Mouse (Mus musculus) liver, embryonic 13.5 days (tissue): ENCODE results near the gene Atg7. TPM values are rescaled to one million over a fixed set of nuclear protein-coding genes. Genes with fewer than 3 reads are reported as not detected.
A peak's percentile ranks its signal among the peaks of the same experiment; 100 is the strongest.

ENCODE experiments used
- ATAC-seq: fragments of 200-750 bp; cut with Nextera tagmentation; 2 replicates; pipeline ENCODE4 v1.8.0; 2017; ENCODE audit warnings: low read depth, mild to moderate bottlenecking, moderate number of reproducible peaks, moderate library complexity
- DNase-seq: peaks from one replicate; pipeline ENCODE4 v3.0.0; 2022
- H3K27ac ChIP-seq: fragments of 300-500 bp; sonication (generic); 2 replicates; pipeline ENCODE4 v1.5.1; 2015; ENCODE audit warnings: moderate library complexity, mild to moderate bottlenecking, inconsistent platforms
- H3K27me3 ChIP-seq: fragments of 300-500 bp; sonication (generic); 2 replicates; pipeline ENCODE4 v1.6.1; 2015; ENCODE audit warnings: mild to moderate bottlenecking, inconsistent platforms
- H3K36me3 ChIP-seq: fragments of 300-500 bp; sonication (generic); 2 replicates; pipeline ENCODE4 v1.6.1; 2015; ENCODE audit warnings: mild to moderate bottlenecking, inconsistent platforms
- H3K4me1 ChIP-seq: fragments of 300-500 bp; sonication (generic); replicated peaks from 2 replicates; pipeline ENCODE4 v1.6.1; 2015; ENCODE audit warnings: inconsistent platforms
- H3K4me2 ChIP-seq: fragments of 300-500 bp; sonication (generic); 2 replicates; pipeline ENCODE4 v1.6.1; 2015; ENCODE audit warnings: inconsistent platforms, mild to moderate bottlenecking, moderate library complexity
- H3K4me3 ChIP-seq: fragments of 300-500 bp; sonication (generic); replicated peaks from 2 replicates; pipeline ENCODE4 v1.5.1; 2015; ENCODE audit warnings: mild to moderate bottlenecking, inconsistent platforms
- H3K9ac ChIP-seq: fragments of 300-500 bp; sonication (generic); 2 replicates; pipeline ENCODE4 v1.6.1; 2015; ENCODE audit warnings: mild to moderate bottlenecking, inconsistent platforms
- H3K9me3 ChIP-seq: fragments of 300-500 bp; sonication (generic); replicated peaks from 2 replicates; pipeline ENCODE4 v1.6.1; 2016; ENCODE audit warnings: inconsistent platforms
- WGBS: fragments of 180-500 bp; shearing (Covaris S2); methylation state at CpG from one replicate; pipeline ENCODE4 v1.1.7; 2015; ENCODE audit not compliant: insufficient replicate concordance; 5-methylcytosine and 5-hydroxymethylcytosine counted together
- polyA plus RNA-seq: library from polyadenylated mRNA; unstranded; fragments of >200 nt; fragmentation: Nextera tagmentation; extraction: Ambion mirVana; gene quantifications from 2 replicates; pipeline ENCODE4 v1.2.1, GENCODE M21; 2015

The Atg7 gene
- polyA plus RNA-seq, 1 experiment from 2014 or later: 12.5 TPM

GRCm38 (mm10) chr6:114790084-114790483, 147.2 kb downstream of the Atg7 start:
- DNase-seq: no peak
- H3K9ac ChIP-seq: no peak overlapping the region
- no peak overlapping the region for H3K4me2 ChIP-seq
- H3K4me1 ChIP-seq: peaks cover 4% of the 10 kb centered on the region; the same call in 1 of the 2 replicates
- no peaks in the 10 kb centered on the region for H3K36me3 ChIP-seq
- H3K27ac ChIP-seq: no peak overlapping the region
- WGBS: 68% methylated on average over 2 of the region's 2 CpGs
- H3K27me3 ChIP-seq: no peaks in the 10 kb centered on the region
- no peak overlapping the region for H3K4me3 ChIP-seq
- ATAC-seq: no peak
- H3K9me3 ChIP-seq: no peaks in the 10 kb centered on the region

GRCm38 (mm10) chr6:114790902-114791301, 148.0 kb downstream of the Atg7 start:
- DNase-seq (no peak), ATAC-seq (no peak)
- Histone ChIP-seq H3K4me3 (no peak overlapping the region), H3K27me3 (no peaks in the 10 kb centered on the region), H3K36me3 (no peaks in the 10 kb centered on the region), H3K4me1 (peaks cover 12% of the 10 kb centered on the region), H3K27ac (no peak overlapping the region), H3K9ac (no peak overlapping the region), H3K9me3 (no peaks in the 10 kb centered on the region), H3K4me2 (no peak overlapping the region)
- 74% methylated on average over 7 of the region's 7 CpGs for WGBS

- no peak overlapping the region for H3K4me2 ChIP-seq
- no peak overlapping the region for H3K4me3 ChIP-seq
- DNase-seq: no peak
- H3K27me3 ChIP-seq: no peaks in the 10 kb centered on the region
- H3K36me3 ChIP-seq: no peaks in the 10 kb centered on the region
- WGBS: 66% methylated on average over 4 of the region's 4 CpGs
- no peaks in the 10 kb centered on the region for H3K9me3 ChIP-seq
- no peak for ATAC-seq
- peaks cover 14% of the 10 kb centered on the region for H3K4me1 ChIP-seq
- no peak overlapping the region for H3K9ac ChIP-seq
- H3K27ac ChIP-seq: no peak overlapping the region
Observed at GRCm38 (mm10) chr6:114791846-114792245, 148.9 kb downstream of the Atg7 start.

GRCm38 (mm10) chr6:114794706-114795105, 151.8 kb downstream of the Atg7 start:
- Histone ChIP-seq H3K4me2 (no peak overlapping the region), H3K4me3 (no peak overlapping the region), H3K36me3 (no peaks in the 10 kb centered on the region), H3K9me3 (no peaks in the 10 kb centered on the region), H3K9ac (no peak overlapping the region), H3K27me3 (no peaks in the 10 kb centered on the region), H3K27ac (no peak overlapping the region), H3K4me1 (peaks cover 14% of the 10 kb centered on the region)
- no peak for DNase-seq
- WGBS: 88% methylated on average over 9 of the region's 9 CpGs
- ATAC-seq: no peak

- H3K4me3 ChIP-seq: no peak overlapping the region
- 0 out of 2 replicates have a peak, but pooled peaks have one; percentile 54 for ATAC-seq
- H3K4me2 ChIP-seq: no peak overlapping the region
- no peaks in the 10 kb centered on the region for H3K9me3 ChIP-seq
- H3K36me3 ChIP-seq: no peaks in the 10 kb centered on the region
- H3K4me1 ChIP-seq: peaks cover 21% of the 10 kb centered on the region
- H3K9ac ChIP-seq: no peak overlapping the region
- 56% methylated on average over 7 of the region's 7 CpGs for WGBS
- H3K27me3 ChIP-seq: no peaks in the 10 kb centered on the region
- H3K27ac ChIP-seq: no peak overlapping the region
- DNase-seq: no peak
Observed at GRCm38 (mm10) chr6:114795706-114796325, 152.9 kb downstream of the Atg7 start.

GRCm38 (mm10) chr6:114797901-114798300, 155.0 kb downstream of the Atg7 start:
- no peaks in the 10 kb centered on the region for H3K9me3 ChIP-seq
- no peaks in the 10 kb centered on the region for H3K36me3 ChIP-seq
- no peak overlapping the region for H3K4me3 ChIP-seq
- H3K4me1 ChIP-seq: peaks cover 23% of the 10 kb centered on the region
- H3K27me3 ChIP-seq: no peaks in the 10 kb centered on the region
- ATAC-seq (no peak), DNase-seq (no peak)
- no peak overlapping the region for H3K4me2 ChIP-seq
- WGBS: 52% methylated on average over 5 of the region's 5 CpGs
- no peak overlapping the region for H3K9ac ChIP-seq
- H3K27ac ChIP-seq: no peak overlapping the region

GRCm38 (mm10) chr6:114798715-114799114, 155.8 kb downstream of the Atg7 start:
- Histone ChIP-seq H3K27me3 (no peaks in the 10 kb centered on the region), H3K9ac (no peak overlapping the region), H3K4me1 (peaks cover 23% of the 10 kb centered on the region), H3K4me3 (no peak overlapping the region), H3K9me3 (no peaks in the 10 kb centered on the region), H3K27ac (no peak overlapping the region), H3K36me3 (no peaks in the 10 kb centered on the region), H3K4me2 (no peak overlapping the region)
- ATAC-seq (no peak), DNase-seq (no peak)
- WGBS: 63% methylated on average over 4 of the region's 4 CpGs

GRCm38 (mm10) chr6:114800291-114800965, 157.5 kb downstream of the Atg7 start:
- no peak for ATAC-seq
- Histone ChIP-seq H3K4me1 (peaks cover 15% of the 10 kb centered on the region), H3K9ac (no peak overlapping the region), H3K27ac (no peak overlapping the region), H3K36me3 (no peaks in the 10 kb centered on the region), H3K4me3 (no peak overlapping the region), H3K27me3 (no peaks in the 10 kb centered on the region), H3K4me2 (no peak overlapping the region), H3K9me3 (no peaks in the 10 kb centered on the region)
- 46% methylated on average over 2 of the region's 2 CpGs for WGBS
- DNase-seq: no peak

GRCm38 (mm10) chr6:114803915-114804535, 161.1 kb downstream of the Atg7 start:
- 71% methylated on average over 8 of the region's 8 CpGs for WGBS

GRCm38 (mm10) chr6:114804866-114805265, 162.0 kb downstream of the Atg7 start:
- Histone ChIP-seq H3K4me1 (peaks cover 9% of the 10 kb centered on the region; the same call in 1 of the 2 replicates), H3K36me3 (no peaks in the 10 kb centered on the region), H3K4me3 (no peak overlapping the region), H3K27ac (no peak overlapping the region), H3K9me3 (no peaks in the 10 kb centered on the region), H3K27me3 (no peaks in the 10 kb centered on the region), H3K4me2 (no peak overlapping the region), H3K9ac (no peak overlapping the region)
- no peak for DNase-seq
- WGBS: 70% methylated on average over 1 of the region's 1 CpGs
- ATAC-seq: no peak

More at GRCm38 (mm10) chr6:114803915-114804535, 161.1 kb downstream of the Atg7 start:
- no peaks in the 10 kb centered on the region for H3K36me3 ChIP-seq
- DNase-seq (no peak), ATAC-seq (no peak)
- H3K4me1 ChIP-seq: peaks cover 9% of the 10 kb centered on the region; the same call in 1 of the 2 replicates
- H3K4me2 ChIP-seq: no peak overlapping the region
- no peak overlapping the region for H3K9ac ChIP-seq
- no peaks in the 10 kb centered on the region for H3K9me3 ChIP-seq
- H3K27ac ChIP-seq: no peak overlapping the region
- H3K4me3 ChIP-seq: no peak overlapping the region
- no peaks in the 10 kb centered on the region for H3K27me3 ChIP-seq

GRCm38 (mm10) chr6:114805927-114806326, 163.0 kb downstream of the Atg7 start:
- 74% methylated on average over 4 of the region's 4 CpGs for WGBS

More at GRCm38 (mm10) chr6:114805927-114806326, 163.0 kb downstream of the Atg7 start:
- H3K27me3 ChIP-seq: no peaks in the 10 kb centered on the region
- H3K4me2 ChIP-seq: no peak overlapping the region
- no peaks in the 10 kb centered on the region for H3K36me3 ChIP-seq
- ATAC-seq (no peak), DNase-seq (no peak)
- no peaks in the 10 kb centered on the region for H3K9me3 ChIP-seq
- no peak overlapping the region for H3K9ac ChIP-seq
- H3K4me3 ChIP-seq: no peak overlapping the region
- no peak overlapping the region for H3K27ac ChIP-seq
- 0 out of 2 replicates have a peak, but pooled peaks cover under 1% of the 10 kb centered on the region for H3K4me1 ChIP-seq
